Mouse (Mus musculus): ENCODE data around the gene Rcc1. TPM values are rescaled to one million over a fixed set of nuclear protein-coding genes. Genes with fewer than 3 reads are reported as not detected.

The Rcc1 gene
- polyA plus RNA-seq, 1 experiment = 11.5 TPM

GRCm38 (mm10) chr4:132391063-132391740 is 37.8 kb upstream of the Rcc1 start:
- DNase-seq (ENCODE audit: low read depth in 1 of 2, low spot score in 2 of 2) = no peak
- WGBS = 89% methylated on average over 8 of the region's 8 CpGs
- no peak overlapping the region for H3K27ac ChIP-seq (ENCODE audit: insufficient read depth, low read length)
- H3K4me3 ChIP-seq (ENCODE audit: extremely low read depth, insufficient read depth, insufficient read length) = no peak overlapping the region
- no peaks in the 10 kb centered on the region for H3K27me3 ChIP-seq (ENCODE audit: control insufficient read depth, insufficient read depth, low read length)
- 0 out of 2 replicates have a peak, but pooled peaks cover 2% of the 10 kb centered on the region for H3K36me3 ChIP-seq (ENCODE audit: control insufficient read depth, insufficient read depth, low read length)
- TF ChIP-seq POLR2A (IDR thresholded peaks at IDR 0.05; ENCODE audit: low read depth, low read length) (no peak), CTCF (IDR thresholded peaks at IDR 0.05; ENCODE audit: extremely low read depth, insufficient read depth, insufficient read length, insufficient replicate concordance) (no peak)
- no peaks in the 10 kb centered on the region; the same call in 1 of the 2 replicates for H3K4me1 ChIP-seq (ENCODE audit: control insufficient read depth, insufficient read depth, insufficient read length)

GRCm38 (mm10) chr4:132389302-132389701 is 35.9 kb upstream of the Rcc1 start:
- Histone ChIP-seq H3K27ac (ENCODE audit: insufficient read depth, low read length) (no peak overlapping the region), H3K36me3 (ENCODE audit: control insufficient read depth, insufficient read depth, low read length) (0 out of 2 replicates have a peak, but pooled peaks cover 2% of the 10 kb centered on the region), H3K4me3 (ENCODE audit: extremely low read depth, insufficient read depth, insufficient read length) (no peak overlapping the region), H3K27me3 (ENCODE audit: control insufficient read depth, insufficient read depth, low read length) (no peaks in the 10 kb centered on the region), H3K4me1 (ENCODE audit: control insufficient read depth, insufficient read depth, insufficient read length) (no peaks in the 10 kb centered on the region; the same call in 1 of the 2 replicates)
- TF ChIP-seq POLR2A (IDR thresholded peaks at IDR 0.05; ENCODE audit: low read depth, low read length) = no peak
- no peak for TF ChIP-seq CTCF (IDR thresholded peaks at IDR 0.05; ENCODE audit: extremely low read depth, insufficient read depth, insufficient read length, insufficient replicate concordance)
- 90% methylated on average over 4 of the region's 4 CpGs for WGBS
- DNase-seq (ENCODE audit: low read depth in 1 of 2, low spot score in 2 of 2) = no peak

DNA sequence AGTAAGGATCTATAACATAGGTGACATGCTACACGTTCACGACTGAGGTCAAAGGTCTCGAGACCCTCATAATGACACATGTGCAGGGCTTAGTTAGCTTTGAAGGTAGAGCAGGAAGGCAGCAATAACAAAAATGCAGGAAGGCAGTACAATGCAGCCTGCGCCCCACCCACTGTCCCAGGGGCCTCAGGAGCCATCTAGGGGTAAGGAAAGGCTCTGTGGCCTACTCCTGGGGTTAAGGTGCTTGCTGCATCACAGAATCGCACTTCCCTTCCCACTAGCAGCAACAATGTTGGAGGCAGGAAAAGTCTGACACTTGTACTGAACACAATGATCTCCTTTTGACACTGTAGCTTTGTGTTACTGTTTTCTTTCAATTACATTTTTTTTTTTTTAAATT is 34.2 kb upstream of the Rcc1 start:
- no peaks in the 10 kb centered on the region for H3K27me3 ChIP-seq (ENCODE audit: control insufficient read depth, insufficient read depth, low read length)
- H3K36me3 ChIP-seq (ENCODE audit: control insufficient read depth, insufficient read depth, low read length) = 0 out of 2 replicates have a peak, but pooled peaks cover 3% of the 10 kb centered on the region
- no peak for TF ChIP-seq CTCF (IDR thresholded peaks at IDR 0.05; ENCODE audit: extremely low read depth, insufficient read depth, insufficient read length, insufficient replicate concordance)
- TF ChIP-seq POLR2A (IDR thresholded peaks at IDR 0.05; ENCODE audit: low read depth, low read length) = no peak
- H3K4me1 ChIP-seq (ENCODE audit: control insufficient read depth, insufficient read depth, insufficient read length) = no peaks in the 10 kb centered on the region; the same call in 1 of the 2 replicates
- no peak overlapping the region for H3K27ac ChIP-seq (ENCODE audit: insufficient read depth, low read length)
- 84% methylated on average over 5 of the region's 5 CpGs for WGBS
- no peak overlapping the region for H3K4me3 ChIP-seq (ENCODE audit: extremely low read depth, insufficient read depth, insufficient read length)
- DNase-seq (ENCODE audit: low read depth in 1 of 2, low spot score in 2 of 2) = no peak

DNA sequence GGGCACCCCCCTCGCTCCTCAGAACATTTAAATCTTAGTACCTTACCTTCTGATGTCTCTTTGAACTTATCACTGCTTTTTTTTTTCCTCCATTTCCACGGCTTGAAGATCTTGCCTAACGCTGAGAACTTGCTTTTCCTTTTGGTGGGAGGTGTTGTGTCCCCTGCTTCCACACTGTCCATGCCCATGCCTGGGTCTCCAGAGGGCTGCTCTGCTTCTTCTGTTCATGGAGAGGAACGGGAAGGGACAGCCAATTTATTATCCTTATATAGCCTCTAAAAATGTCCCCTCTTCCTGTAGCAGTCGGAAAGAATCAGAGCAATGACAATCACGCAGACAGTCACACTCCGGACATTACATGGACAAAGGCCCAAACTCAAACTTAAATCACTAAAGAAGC is 33.4 kb upstream of the Rcc1 start:
- H3K4me1 ChIP-seq (ENCODE audit: control insufficient read depth, insufficient read depth, insufficient read length) = no peaks in the 10 kb centered on the region; the same call in 1 of the 2 replicates
- TF ChIP-seq CTCF (IDR thresholded peaks at IDR 0.05; ENCODE audit: extremely low read depth, insufficient read depth, insufficient read length, insufficient replicate concordance) = no peak
- no peak for TF ChIP-seq POLR2A (IDR thresholded peaks at IDR 0.05; ENCODE audit: low read depth, low read length)
- no peak overlapping the region for H3K27ac ChIP-seq (ENCODE audit: insufficient read depth, low read length)
- H3K36me3 ChIP-seq (ENCODE audit: control insufficient read depth, insufficient read depth, low read length) = 0 out of 2 replicates have a peak, but pooled peaks cover 3% of the 10 kb centered on the region
- H3K4me3 ChIP-seq (ENCODE audit: extremely low read depth, insufficient read depth, insufficient read length) = no peak overlapping the region
- 93% methylated on average over 7 of the region's 7 CpGs for WGBS
- no peak for DNase-seq (ENCODE audit: low read depth in 1 of 2, low spot score in 2 of 2)
- H3K27me3 ChIP-seq (ENCODE audit: control insufficient read depth, insufficient read depth, low read length) = no peaks in the 10 kb centered on the region

- 75% methylated on average over 8 of the region's 8 CpGs for WGBS
These were observed 32.5 kb upstream of the Rcc1 start for GRCm38 (mm10) chr4:132385771-132386410.

DNA sequence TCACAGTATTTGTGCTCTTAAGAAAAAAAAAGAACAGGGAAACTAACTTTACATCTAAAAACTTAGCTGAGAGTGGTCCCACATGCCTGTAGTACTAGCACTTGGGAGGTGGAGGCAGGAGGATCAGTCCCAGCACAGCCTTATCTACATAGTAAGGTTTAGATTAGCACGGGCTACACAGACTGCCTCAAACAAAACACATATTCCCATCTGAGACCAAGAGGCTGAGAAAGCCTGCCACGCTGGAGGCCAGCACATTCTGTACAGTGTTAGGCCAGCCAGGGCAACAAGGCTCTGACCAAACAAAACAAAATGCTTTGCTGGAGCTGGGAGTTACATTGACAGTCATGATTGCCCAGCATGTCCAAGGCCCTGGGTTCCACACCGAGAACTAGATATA is 30.1 kb upstream of the Rcc1 start:
- Histone ChIP-seq H3K36me3 (ENCODE audit: control insufficient read depth, insufficient read depth, low read length) (0 out of 2 replicates have a peak, but pooled peaks cover 3% of the 10 kb centered on the region), H3K4me1 (ENCODE audit: control insufficient read depth, insufficient read depth, insufficient read length) (no peaks in the 10 kb centered on the region), H3K4me3 (ENCODE audit: extremely low read depth, insufficient read depth, insufficient read length) (no peak overlapping the region), H3K27me3 (ENCODE audit: control insufficient read depth, insufficient read depth, low read length) (no peaks in the 10 kb centered on the region), H3K27ac (ENCODE audit: insufficient read depth, low read length) (no peak overlapping the region)
- no peak for DNase-seq (ENCODE audit: low read depth in 1 of 2, low spot score in 2 of 2)
- 96% methylated on average over 3 of the region's 3 CpGs for WGBS
- TF ChIP-seq POLR2A (IDR thresholded peaks at IDR 0.05; ENCODE audit: low read depth, low read length) = no peak
- no peak for TF ChIP-seq CTCF (IDR thresholded peaks at IDR 0.05; ENCODE audit: extremely low read depth, insufficient read depth, insufficient read length, insufficient replicate concordance)

More at GRCm38 (mm10) chr4:132385771-132386410, 32.5 kb upstream of the Rcc1 start:
- Histone ChIP-seq H3K4me3 (ENCODE audit: extremely low read depth, insufficient read depth, insufficient read length) (no peak overlapping the region), H3K27me3 (ENCODE audit: control insufficient read depth, insufficient read depth, low read length) (no peaks in the 10 kb centered on the region), H3K4me1 (ENCODE audit: control insufficient read depth, insufficient read depth, insufficient read length) (no peaks in the 10 kb centered on the region; the same call in 1 of the 2 replicates), H3K27ac (ENCODE audit: insufficient read depth, low read length) (no peak overlapping the region), H3K36me3 (ENCODE audit: control insufficient read depth, insufficient read depth, low read length) (0 out of 2 replicates have a peak, but pooled peaks cover 3% of the 10 kb centered on the region)
- no peak for TF ChIP-seq POLR2A (IDR thresholded peaks at IDR 0.05; ENCODE audit: low read depth, low read length)
- no peak for TF ChIP-seq CTCF (IDR thresholded peaks at IDR 0.05; ENCODE audit: extremely low read depth, insufficient read depth, insufficient read length, insufficient replicate concordance)
- no peak for DNase-seq (ENCODE audit: low read depth in 1 of 2, low spot score in 2 of 2)

All from spleen, adult 2 months (tissue).